Mouse (Mus musculus): ENCODE results near the gene Gtf3c1.

The Gtf3c1 gene

DNA sequence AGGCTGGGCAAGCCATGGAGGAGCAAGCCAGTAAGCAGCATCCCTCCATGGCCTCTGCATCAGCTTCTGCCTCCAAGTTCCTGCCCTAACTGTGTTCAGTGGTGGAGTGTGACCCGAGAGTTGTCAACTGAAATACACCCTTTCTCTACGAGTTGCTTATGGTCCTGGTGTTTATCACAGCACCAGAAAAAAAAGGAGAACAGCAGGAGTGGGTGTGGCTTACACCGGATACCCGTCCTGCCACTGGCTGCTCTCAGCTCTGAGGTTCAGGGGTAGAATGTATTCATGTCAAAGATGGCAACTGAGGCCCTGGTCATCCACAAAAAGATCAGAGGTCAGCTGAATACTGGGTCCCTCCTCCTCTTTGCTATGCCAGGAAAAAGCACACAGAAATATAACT lies 87.5 kb downstream of the Gtf3c1 start:
- DNase-seq (ENCODE audit: low read depth, low spot score), result no peak

DNA sequence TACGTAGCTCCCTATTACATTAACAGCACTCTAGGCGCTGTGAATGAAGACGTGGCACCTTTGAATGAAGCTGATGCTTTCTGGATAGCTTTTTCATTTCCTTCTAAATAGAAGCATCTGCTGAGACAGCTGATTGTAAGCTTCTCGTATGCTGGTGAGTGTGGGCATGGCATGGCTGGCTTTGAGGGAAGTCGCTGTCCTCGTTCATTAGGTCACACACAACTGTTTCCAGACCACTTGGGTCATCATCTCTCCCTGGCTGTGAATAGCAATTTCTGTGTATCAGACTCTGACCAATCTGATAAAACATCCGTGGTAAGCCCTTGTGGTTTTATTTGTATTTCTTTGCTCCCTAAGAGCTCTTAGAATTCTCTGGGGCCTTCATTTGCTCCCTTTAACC lies 89.6 kb downstream of the Gtf3c1 start:
- DNase-seq (ENCODE audit: low read depth, low spot score), result no peak

DNA sequence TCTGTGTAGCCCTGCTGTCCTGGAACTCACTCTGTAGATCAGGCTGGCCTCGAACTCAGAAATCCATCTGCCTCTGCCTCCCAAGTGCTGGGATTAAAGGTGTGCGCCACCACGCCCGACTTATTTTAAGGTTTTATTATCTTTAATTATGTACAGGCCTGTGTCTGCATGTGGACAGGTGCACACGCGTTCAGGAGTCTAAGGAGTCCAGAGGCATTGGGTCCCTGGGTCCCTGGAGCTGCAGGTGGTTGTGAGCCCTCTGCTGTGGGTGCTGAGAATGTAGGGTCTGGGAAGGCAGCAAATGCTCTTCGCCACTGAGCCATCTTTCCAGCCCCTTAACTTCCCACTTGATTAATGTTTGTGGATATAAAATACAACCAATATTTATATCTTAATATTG lies 92.1 kb downstream of the Gtf3c1 start:
- no peak for DNase-seq (ENCODE audit: low read depth, low spot score)

DNA sequence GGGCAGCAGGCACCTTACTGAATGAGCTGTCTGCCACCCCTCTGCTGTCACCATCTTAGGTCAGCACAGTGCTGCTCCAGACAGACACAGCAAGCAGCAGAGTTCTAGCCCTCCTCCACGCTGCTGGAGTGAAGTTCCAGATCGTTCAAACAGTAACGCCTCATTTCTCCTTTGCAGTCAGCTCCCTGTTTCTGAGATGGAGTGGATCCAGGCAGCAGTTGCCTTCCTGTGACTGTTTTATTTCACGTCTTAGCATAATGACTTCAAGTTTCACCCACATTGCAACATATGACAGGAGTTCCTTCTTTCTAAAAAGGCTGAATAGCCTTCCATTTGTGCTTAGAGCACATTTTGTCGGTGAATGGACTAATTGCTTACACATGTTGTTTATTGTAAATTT lies 94.0 kb downstream of the Gtf3c1 start:
- no peak for DNase-seq (ENCODE audit: low read depth, low spot score)

DNA sequence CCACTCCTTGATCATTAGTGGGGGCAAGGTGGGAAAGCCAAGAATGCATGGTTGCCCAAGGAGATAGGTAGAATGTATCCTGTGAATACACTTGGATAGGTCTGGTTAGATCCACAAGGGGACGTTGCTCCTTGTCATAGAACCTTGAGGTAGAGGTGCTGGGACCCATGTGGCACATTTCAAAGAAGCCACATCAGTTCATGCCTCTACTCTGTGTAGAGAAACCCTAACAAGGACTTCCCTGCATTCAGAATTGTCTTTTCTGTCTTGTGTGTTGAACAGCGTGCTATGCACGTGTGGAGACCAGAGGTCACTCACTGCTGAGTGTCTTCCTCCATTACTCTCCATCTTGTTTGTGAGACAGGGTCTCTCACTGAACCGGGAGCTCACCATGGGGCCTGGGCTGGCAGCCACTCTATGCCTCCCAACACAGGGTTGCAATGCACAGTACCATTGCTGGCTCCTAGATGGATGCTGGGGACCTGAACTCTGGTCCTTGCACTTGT lies 99.3 kb downstream of the Gtf3c1 start:
- DNase-seq (ENCODE audit: low read depth, low spot score), result no peak

DNA sequence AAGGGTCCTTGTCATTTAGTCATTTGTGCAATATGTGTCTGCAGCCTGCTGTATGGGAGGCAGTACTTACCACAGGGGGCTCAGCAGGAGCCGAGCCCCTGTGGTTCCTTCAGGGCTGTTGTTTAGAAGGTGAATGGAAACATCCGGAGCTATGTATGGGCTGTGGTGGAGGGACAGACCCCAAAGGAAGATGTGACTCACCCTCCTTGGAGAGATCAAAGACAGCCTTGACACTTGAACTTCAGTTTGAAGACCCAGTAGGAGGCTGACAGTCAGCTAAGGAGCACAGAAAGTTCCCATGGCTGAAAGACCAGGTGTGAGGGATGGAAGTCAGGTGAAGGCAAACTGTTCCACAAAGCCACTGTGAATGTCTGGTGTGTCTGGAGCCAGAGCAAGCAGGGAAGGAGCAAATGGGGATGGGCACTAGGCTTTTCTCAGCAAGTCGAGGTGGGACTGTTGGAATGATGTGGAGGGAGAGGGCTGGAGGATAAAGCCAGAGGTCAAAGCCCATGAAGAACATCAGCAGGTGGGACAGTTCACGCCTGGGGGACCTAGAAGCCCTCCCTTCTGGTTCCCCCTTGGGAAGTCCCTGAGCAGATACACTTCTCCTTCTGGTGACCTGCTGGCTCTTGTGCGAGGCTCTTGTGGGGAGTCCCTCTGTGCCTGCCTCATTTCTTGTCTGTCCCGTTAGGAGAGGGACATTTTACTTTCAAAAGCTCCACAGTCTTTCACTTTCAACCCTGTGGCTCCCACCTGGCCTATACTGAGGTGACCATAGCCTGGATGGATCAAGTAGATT lies 100.0 kb downstream of the Gtf3c1 start:
- no peak for DNase-seq (ENCODE audit: low read depth, low spot score)

DNA sequence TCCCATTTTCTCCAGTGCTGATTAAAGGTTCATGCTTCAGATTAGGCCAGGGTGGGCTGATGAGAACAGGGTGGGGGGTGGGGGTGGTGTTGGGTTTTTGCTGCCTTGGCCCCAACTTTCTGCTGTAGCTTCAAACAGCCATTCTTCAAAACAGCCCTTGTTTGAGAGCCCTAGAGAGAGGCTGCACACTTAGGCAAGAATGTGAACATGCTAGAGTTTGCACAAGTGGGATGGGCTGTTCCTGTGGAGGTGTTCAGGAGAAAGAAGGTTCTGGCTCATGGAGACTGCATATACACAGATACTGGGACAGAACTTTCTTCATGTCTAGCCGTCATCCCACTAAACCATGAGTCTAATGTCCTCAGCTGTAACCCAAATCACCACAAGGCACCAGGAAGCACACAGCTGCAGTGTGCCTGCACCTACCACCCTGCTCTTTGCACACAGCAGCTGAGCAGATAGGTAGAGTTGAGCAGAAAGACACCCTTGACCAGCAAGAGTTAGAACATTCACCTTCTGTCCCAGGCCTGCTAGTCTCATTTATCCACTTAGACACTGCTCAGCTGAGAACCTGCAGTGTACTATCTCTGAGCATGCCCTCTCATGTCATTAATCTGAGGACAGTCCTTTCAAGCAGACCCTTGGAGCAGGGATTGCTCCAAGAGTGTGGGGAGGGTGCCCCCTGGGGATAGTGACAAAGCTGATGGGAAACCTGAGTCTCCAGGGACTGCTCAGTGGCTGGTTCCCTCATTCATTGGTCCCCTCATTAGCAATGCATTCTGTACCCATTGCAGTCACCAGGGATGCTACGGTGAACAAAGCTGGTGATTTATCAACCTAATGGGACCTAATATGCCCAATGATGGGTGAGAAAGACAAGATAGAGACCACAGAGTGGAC lies 101.1 kb downstream of the Gtf3c1 start:
- no peak for DNase-seq (ENCODE audit: low read depth, low spot score)

DNA sequence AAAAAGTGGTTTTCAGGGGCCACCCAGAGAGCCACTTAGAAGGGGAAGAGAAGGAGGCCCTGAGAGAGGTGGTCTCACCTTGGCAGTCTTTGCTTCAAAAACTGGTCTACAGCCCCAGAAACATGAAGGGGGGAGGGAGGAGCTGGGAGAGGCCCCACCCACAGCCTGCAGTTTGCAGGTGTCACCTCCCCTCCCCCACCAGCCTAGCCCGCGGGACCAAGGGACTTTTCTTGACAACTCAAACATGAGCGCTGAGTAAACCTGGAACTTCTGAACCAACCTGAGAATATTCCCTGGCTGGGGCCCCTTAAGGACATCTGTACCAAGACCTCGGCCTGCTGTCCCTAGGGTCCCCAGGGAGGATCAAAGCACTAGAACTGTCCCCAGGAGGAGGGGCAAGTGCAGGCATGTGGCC lies 101.8 kb downstream of the Gtf3c1 start:
- DNase-seq (ENCODE audit: low read depth, low spot score), result no peak

DNA sequence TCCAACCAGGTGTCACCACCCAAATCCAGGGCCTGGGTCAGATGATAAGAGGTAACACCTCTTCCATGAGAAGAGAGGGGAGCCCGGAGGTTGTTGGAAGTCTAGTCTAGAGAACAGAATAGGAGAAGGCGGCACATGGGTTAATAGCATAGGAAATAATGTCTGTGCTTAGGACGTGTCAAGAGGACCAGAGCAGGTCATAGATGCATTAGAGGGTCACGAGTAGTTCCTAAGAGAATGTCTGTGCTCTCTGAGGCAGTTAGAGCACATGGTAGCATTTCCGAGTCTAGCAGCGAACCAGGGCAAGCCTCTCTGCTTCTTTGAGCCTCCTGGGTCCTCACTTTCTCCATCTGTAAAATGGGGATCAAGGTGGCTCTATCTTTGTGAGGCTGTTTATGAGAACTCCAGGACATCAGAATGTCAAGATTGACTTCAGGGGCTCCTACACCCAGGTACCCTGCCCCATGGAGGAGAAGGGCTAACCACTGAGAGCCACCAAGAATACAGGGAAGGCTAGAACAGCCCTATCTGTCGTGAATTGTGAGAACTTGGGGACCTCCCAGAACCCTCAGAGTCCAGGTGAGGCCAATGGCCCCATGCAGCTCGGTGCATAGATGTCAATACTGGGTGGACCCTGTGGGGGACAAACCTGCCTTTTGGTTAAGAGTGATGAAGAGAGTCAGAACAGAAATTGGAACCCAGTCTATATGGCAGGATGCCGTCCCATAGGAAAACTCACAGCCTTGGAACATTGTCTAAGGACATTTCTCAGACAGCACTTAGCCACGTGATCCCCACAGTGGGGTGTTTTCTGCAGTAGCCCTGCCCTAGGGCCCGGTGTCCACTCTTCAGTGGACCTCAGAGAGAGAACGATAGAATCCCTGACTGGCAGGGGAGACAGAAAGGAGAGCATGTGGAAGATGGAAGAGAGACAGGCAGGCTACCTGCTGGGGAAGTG lies 102.9 kb downstream of the Gtf3c1 start:
- DNase-seq (ENCODE audit: low read depth, low spot score), result no peak

DNA sequence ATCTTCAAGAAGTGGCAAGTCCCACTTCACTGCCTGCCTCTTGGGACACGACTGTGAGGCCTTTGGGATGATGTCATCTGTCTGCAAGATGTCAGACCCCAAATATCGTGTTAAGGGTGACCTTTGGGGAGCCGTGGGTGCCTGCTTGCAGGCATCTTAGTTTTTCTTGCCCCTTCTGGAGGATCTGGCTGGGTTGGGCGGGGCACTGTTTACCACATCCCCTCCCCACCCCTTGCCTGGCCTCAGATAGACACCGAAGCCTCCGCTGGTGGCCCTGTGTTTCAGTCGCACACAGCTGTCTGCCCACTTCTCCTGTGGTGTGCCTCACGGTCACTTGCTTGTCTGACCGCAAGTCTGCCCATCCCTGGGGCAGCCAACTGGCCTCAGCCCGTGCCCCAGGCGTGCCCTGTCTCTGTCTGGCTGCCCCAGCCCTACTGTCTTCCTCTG lies 104.4 kb downstream of the Gtf3c1 start, which contains the start of gene Il21r:
Gene Il21r, plus strand, starts transcription at position 245 of the 447 bp plus-strand sequence.
- no peak for DNase-seq (ENCODE audit: low read depth, low spot score)

DNA sequence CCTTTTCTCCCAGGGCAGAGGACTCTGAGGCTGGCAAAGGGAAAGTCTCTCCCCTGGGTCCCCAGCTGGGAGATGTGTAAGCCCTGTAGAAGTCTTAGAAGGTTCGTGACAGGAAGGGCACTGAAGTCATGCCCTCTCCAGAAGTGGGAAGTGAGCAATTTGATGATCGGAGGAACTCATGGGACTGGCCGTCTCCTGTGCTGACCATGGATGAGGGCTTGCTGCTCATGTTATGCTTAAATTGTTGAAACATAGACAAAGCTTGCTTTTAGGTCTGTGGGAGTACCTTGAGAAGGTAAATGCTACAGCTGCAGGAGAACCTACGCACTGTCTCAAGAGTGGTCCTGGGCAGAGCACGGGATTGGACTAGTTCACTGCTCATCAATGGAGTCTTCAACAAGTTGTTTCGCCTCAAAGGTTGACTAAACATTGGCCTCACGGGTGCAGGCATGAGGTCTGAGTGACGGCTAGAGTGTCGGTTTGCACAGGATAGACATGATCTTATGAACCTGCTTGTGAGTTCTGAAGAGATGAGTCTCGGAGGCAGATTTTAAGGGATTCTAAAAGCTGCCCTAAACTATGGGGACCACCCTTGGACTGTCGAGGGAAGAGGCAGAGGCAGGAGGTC lies 105.6 kb downstream of the Gtf3c1 start:
- DNase-seq (ENCODE audit: low read depth, low spot score), result no peak

DNA sequence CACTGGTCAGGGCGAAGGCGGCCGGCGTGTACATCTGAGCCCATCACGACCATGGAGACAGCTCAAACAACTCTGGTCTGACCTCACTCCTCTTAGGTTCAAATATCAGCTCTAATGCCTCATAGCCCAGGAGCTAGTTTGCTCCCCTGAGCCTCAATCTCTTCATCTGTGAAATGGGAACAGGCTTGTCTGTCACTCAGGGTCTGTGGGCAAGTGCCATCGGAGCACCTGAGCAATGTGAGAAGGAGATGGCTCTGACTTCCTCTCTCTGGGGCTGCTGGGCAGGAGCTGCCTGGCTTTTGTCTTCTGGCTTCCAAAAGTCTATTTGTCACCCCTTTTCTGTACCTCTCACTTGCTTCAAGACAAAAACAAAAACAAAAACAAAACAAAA lies 106.3 kb downstream of the Gtf3c1 start:
- DNase-seq (ENCODE audit: low read depth, low spot score), result no peak

DNA sequence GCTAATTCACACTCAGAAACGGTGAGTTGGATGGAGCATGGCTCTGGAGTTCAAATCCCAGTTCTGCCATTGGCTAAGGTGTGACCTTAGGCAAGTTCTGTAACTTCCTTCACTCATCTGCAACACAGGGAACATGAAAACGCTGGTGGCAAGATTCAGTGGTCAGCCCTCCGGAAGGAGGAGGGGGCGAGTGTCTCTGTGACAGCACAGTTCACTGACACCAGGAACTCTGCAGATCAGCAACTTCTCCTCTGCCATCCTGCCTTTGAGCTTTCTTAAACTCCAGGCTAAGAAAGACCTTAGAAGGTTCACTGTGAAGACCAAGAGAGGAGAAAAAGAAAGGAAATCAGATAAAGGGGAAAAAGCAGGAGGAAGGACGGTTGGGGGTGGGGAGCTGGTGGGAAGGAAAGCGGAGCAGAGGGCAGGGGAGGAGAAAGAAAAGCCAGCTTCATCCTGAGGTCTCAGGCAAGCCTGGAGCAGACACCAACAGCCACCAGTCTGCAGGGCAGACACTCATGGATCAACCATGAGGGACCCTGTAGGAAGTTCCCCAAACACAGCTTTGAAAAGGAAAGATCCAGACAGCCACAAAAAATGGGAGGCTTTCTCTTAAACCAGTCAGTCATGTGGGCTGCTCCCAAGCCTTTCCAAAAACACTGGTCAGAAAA lies 106.8 kb downstream of the Gtf3c1 start:
- no peak for DNase-seq (ENCODE audit: low read depth, low spot score)

DNA sequence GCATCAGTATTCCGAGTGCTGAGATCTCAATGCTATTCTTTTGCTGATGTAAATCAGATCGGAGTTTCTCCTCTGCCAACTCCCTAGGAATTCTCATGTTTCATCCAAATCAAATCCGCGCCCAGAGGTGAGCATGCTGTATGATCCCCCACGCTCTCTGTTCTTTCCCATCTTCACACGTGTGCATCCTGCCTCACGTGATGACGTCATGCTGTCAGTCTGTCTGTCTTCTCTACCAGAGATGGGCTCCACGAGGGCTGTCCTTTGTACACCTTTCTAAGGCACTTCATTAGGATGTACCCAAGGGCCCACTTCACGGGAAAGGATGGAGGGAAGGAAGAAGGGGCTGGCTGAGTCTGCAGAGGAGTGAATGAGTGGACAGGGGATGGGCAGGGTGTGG lies 107.4 kb downstream of the Gtf3c1 start:
- DNase-seq (ENCODE audit: low read depth, low spot score), result no peak

DNA sequence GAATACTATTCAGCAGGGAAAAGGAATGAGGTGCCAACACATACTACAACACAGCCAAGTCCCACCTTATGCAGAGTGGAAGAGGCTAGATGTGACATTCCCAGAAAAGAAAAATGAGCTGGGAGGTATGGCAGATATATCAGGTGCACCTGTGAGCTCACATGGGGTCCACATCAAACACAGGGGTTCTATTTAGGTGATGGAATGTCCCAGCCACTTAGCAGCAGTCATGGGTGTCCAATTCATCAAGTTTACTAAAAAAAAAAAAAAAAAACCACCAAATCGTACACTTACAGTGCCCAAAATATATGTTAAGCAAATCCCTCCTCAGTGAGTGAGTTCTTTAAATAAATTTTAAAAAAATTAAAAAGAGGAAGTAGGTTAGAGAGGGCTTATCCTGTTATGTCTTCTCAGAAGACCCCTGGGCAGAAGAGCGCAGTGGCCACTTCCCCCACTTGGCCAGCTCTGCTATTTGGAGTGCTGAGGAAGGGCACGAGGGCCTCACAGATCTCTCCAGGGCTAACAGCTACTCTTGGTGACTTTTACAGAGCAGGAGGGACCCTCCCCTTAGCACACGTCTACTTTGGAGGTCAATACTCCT lies 108.1 kb downstream of the Gtf3c1 start:
- DNase-seq (ENCODE audit: low read depth, low spot score), result no peak

DNA sequence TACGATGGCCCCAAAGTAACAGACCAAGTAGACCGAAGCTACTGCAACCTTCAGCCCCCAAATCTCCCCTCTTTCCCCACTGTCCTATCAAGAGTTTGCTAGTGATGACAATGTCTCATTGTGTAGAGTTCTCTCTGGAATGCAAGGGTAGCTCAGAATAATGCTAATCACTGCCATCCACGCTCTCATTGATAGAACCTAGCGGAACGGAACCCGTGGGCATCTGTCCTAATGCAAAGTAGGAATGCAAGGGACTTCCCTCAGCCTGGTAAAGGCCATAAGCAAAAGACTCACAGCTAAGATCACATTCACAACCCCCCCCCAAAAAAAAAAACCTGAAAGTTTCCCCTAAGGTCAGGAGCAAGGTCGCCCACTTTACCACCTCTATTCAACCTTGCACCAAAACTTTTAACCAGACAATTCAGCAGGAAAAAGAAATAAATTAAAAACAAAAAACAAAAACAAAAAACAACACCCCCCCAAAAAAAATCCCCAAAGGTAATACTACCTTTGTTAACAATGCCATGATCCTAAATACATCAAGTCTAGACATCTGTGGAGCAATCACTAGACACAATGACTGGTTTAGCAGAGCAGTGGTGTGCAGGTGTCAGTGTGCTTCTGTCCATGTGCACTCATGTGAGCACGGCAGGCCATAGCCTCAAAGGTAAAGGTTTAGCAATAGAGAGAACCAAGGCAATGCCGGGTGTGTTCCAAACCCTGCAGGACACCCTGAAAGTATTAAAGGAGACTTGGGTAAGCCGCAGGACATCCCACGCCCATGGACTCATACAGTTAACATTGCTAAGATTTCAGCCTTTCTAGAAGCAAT lies 109.8 kb downstream of the Gtf3c1 start:
- DNase-seq (ENCODE audit: low read depth, low spot score), result no peak

DNA sequence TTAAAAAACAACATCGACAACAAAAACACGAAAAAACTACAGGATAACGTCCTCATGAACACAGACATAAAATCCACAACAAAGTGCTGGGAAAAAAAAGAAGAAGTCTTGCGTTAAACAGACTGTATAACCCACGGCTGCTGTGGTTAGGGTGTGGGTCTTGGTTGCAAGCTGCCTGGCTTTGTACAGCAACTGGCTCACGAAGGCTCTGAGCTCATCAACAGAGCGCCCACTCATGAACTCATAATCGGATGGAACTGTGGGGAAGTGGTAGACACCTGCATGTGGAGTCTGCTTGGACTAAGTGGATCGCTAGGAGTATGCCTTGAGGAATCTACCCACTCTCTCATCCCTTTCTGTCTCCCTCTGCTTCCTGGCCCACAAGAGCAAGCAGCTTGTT lies 110.5 kb downstream of the Gtf3c1 start:
- DNase-seq (ENCODE audit: low read depth, low spot score), result no peak

DNA sequence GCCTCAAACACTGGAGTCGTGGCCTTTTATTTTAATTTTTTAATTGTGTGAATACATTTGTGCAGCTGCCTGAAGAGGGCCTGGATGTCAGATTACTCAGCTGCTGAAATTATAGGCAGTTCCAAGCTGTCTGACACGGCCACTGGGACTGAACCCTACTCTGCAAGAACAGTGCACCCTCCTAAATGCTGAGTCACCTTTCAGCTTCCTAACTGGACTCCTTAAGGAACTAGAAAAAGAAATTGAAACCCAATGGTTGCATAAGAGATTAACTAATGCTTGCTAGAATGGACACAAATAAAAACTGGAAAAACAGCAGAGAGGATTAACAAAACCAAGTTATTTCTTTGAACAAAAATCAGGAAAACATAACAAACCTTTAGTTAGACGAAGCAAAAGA lies 111.2 kb downstream of the Gtf3c1 start:
- no peak for DNase-seq (ENCODE audit: low read depth, low spot score)

DNA sequence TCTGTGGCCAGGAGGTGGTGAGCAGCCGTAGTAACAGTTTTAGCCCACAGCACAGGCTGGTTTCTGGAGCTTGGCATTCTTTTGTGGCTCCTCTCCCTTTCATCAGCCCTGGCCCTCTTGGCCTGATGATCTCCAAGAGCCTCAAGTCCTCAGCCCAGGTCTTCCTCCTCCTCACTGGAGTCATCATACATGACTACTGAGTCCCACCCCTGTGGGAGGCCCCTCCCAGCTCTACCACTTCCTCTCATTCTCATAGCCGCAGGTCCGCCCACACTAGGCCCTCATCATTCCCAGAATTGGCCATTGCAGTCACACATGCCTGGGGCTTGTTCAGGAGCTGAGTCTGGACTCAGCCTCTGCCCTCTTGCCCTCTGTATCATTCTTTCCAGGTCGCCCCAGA lies 113.7 kb downstream of the Gtf3c1 start:
- no peak for DNase-seq (ENCODE audit: low read depth, low spot score)

Data from c-Kit-negative CD71-positive TER-119-positive erythroid progenitor cells, embryonic 14.5 days (primary cell).